Mouse (Mus musculus) erythroblast, embryonic 14.5 days (primary cell): ENCODE measurements around the gene Srd5a3. TPM values are rescaled to one million over a fixed set of nuclear protein-coding genes. Genes with fewer than 3 reads are reported as not detected.

Experiments
- H3K27me3 ChIP-seq: 2 replicates; pipeline ENCODE4 v1.6.1; 2012; ENCODE audit warnings: inconsistent platforms; ENCODE audit not compliant: control insufficient read depth
- H3K36me3 ChIP-seq: 2 replicates; pipeline ENCODE4 v1.6.1; 2012; ENCODE audit warnings: mild to moderate bottlenecking, inconsistent platforms; ENCODE audit not compliant: control insufficient read depth
- H3K4me1 ChIP-seq: 2 replicates; pipeline ENCODE4 v1.6.1; 2012; ENCODE audit warnings: inconsistent platforms; ENCODE audit not compliant: control insufficient read depth
- H3K4me3 ChIP-seq: replicated peaks from 2 replicates; pipeline ENCODE3; 2012; ENCODE audit warnings: moderate library complexity, mild to moderate bottlenecking, inconsistent platforms
- H3K9me3 ChIP-seq: 2 replicates; pipeline ENCODE4 v1.6.1; 2012; ENCODE audit warnings: low read length, inconsistent platforms, mixed read lengths; ENCODE audit not compliant: control insufficient read depth
- GATA1 ChIP-seq: IDR thresholded peaks from 2 replicates; pipeline ENCODE4 v1.6.1; 2012; ENCODE audit warnings: low read length, inconsistent platforms, mixed read lengths
- TAL1 ChIP-seq: IDR thresholded peaks from 3 replicates; pipeline ENCODE4 v1.6.1; 2012; ENCODE audit warnings: low read length, inconsistent platforms, mixed read lengths
- polyA plus RNA-seq: library from polyadenylated mRNA; stranded (reverse); fragments of >175 nt; gene quantifications from 2 replicates; pipeline ENCODE4 v1.2.3, GENCODE M21; 2012

Srd5a3 gene
- polyA plus RNA-seq, 1 experiment = 4.1 TPM

DNA sequence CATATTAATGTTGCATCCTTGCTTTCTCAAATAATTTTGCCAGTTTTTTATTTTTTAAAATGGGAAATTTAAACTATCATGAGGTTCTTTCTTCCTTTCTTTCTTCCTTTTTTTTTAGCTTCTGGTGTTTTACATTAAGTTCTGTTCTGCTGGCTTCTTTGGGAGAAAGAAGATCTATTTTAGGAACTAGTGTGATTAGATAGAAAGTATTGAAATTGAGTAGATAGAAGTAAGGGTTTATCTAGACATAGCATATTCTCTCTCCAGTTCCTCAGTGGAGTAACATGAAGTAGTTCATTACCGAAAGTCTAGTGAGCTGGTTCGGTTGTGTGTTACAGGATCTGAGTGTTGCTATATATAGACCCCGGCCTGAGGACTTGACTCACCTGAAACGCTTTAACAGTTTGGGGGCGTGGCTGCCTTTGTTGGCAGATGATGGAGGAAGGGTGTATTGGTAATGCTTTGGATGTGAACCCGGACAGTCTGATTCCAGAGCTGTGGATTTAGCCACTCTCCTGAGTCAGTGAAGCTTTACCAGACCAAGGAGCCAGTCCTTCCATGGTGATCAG lies 54.4 kb downstream of the Srd5a3 start:
- Histone ChIP-seq H3K27me3 (no peaks in the 10 kb centered on the region), H3K9me3 (no peaks in the 10 kb centered on the region), H3K4me3 (no peak overlapping the region), H3K36me3 (peaks cover 63% of the 10 kb centered on the region), H3K4me1 (peaks cover 37% of the 10 kb centered on the region)
- no peak for TF ChIP-seq GATA1
- no peak for TF ChIP-seq TAL1

DNA sequence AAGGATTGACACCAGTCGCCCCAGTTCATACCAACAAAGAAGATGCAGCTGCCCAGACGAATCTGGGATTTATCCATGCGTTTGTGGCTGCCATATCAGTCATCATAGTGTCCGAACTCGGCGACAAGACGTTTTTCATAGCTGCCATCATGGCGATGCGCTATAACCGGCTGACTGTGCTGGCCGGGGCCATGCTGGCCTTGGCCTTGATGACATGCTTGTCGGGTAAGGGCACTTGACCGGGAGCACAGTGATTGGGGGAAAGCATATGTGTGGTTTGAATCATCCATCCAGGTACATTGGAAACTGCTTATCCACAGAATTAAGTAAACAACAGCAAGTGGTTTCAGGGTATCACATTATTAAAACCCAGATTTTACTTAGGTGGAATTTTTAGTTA lies 59.3 kb downstream of the Srd5a3 start:
- Histone ChIP-seq H3K36me3 (peaks cover 80% of the 10 kb centered on the region), H3K4me1 (peaks cover 4% of the 10 kb centered on the region), H3K27me3 (no peaks in the 10 kb centered on the region), H3K9me3 (no peaks in the 10 kb centered on the region), H3K4me3 (no peak overlapping the region)
- TF ChIP-seq GATA1 (no peak), TAL1 (no peak)

DNA sequence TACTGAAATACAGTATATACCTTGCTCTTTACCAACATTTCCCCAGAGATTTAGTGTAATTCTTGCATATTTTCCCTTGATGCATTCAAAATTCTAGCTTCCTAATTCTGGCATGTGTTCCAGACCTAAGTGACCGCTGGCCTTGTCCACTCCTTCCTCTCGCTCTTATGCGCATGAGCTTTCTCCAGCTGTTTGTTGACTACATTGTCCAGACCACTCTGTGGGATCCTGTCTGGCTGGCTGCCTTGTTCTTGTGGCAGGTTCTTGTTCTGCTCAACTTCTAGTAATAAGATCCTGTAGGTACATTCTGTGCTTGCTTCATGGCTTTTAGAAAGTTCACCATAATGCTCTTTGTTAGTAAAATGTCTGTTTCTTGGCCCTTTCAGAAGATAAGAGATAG lies 63.1 kb downstream of the Srd5a3 start:
- Histone ChIP-seq H3K4me3 (no peak overlapping the region), H3K4me1 (no peaks in the 10 kb centered on the region), H3K9me3 (no peaks in the 10 kb centered on the region), H3K27me3 (no peaks in the 10 kb centered on the region), H3K36me3 (peaks cover 91% of the 10 kb centered on the region)
- no peak for TF ChIP-seq TAL1
- TF ChIP-seq GATA1 = no peak

Other genes starting within 250 kb of the Srd5a3 start
- gene Kdr, start 161.8 kb upstream of the Srd5a3 start, polyA plus RNA-seq = 0.02 TPM in 1 of 2 replicates, not detected in the other
- gene Tmem165, start 43.6 kb downstream of the Srd5a3 start, polyA plus RNA-seq = 4.0 and 4.6 TPM in 2 replicates
- 0.01 and 0.04 TPM in 2 replicates for gene Clock, start 164.5 kb downstream of the Srd5a3 start, polyA plus RNA-seq
- gene Pdcl2, start 190.9 kb downstream of the Srd5a3 start, polyA plus RNA-seq = not detected in 2 replicates
- not detected in 2 replicates for gene Nmu, start 223.5 kb downstream of the Srd5a3 start, polyA plus RNA-seq